Mouse (Mus musculus): ENCODE measurements around the gene Slbp.

Slbp gene

GRCm38 (mm10) chr5:33651921-33652782 is at the start of gene Slbp:
Gene Slbp (minus strand): TSS chr5:33652574.
- DNase-seq (ENCODE audit: low spot score in 2 of 2), result peak; percentile 95 to 97

GRCm38 (mm10) chr5:33701832-33702231 is 49.5 kb upstream of the Slbp start:
- no peak for DNase-seq (ENCODE audit: low spot score in 2 of 2)

GRCm38 (mm10) chr5:33700010-33700409 is 47.6 kb upstream of the Slbp start:
- DNase-seq (ENCODE audit: low spot score in 2 of 2), result no peak

GRCm38 (mm10) chr5:33698669-33699068 is 46.3 kb upstream of the Slbp start:
- no peak for DNase-seq (ENCODE audit: low spot score in 2 of 2)

- peak in 1 of 2 experiments; percentile 40 for DNase-seq (ENCODE audit: low spot score in 2 of 2)
These were observed 45.7 kb upstream of the Slbp start for GRCm38 (mm10) chr5:33697947-33698512.

- DNase-seq (ENCODE audit: low spot score in 2 of 2), result no peak
These were observed 45.2 kb upstream of the Slbp start for GRCm38 (mm10) chr5:33697534-33697933.

- no peak for DNase-seq (ENCODE audit: low spot score in 2 of 2)
These were observed 44.1 kb upstream of the Slbp start for GRCm38 (mm10) chr5:33696430-33696829.

GRCm38 (mm10) chr5:33695718-33696121 is 43.3 kb upstream of the Slbp start:
- DNase-seq (ENCODE audit: low spot score in 2 of 2), result no peak

- DNase-seq (ENCODE audit: low spot score in 2 of 2), result peak in 1 of 2 experiments; percentile 63
These were observed 42.7 kb upstream of the Slbp start for GRCm38 (mm10) chr5:33694848-33695717.

GRCm38 (mm10) chr5:33694461-33694847 is 42.1 kb upstream of the Slbp start:
- DNase-seq (ENCODE audit: low spot score in 2 of 2), result no peak

GRCm38 (mm10) chr5:33692393-33692792 is 40.0 kb upstream of the Slbp start:
- DNase-seq (ENCODE audit: low spot score in 2 of 2), result no peak

GRCm38 (mm10) chr5:33689852-33690645 is 37.7 kb upstream of the Slbp start:
- no peak for DNase-seq (ENCODE audit: low spot score in 2 of 2)

- DNase-seq (ENCODE audit: low spot score in 2 of 2), result no peak
These were observed 37.0 kb upstream of the Slbp start for GRCm38 (mm10) chr5:33689221-33689844.

GRCm38 (mm10) chr5:33688278-33689220 is 36.2 kb upstream of the Slbp start:
- DNase-seq (ENCODE audit: low spot score in 2 of 2), result no peak

- DNase-seq (ENCODE audit: low spot score in 2 of 2), result no peak
These were observed 34.8 kb upstream of the Slbp start for GRCm38 (mm10) chr5:33687142-33687541.

- DNase-seq (ENCODE audit: low spot score in 2 of 2), result no peak
These were observed 32.6 kb upstream of the Slbp start for GRCm38 (mm10) chr5:33684932-33685331.

- peak; percentile 30 to 59 for DNase-seq (ENCODE audit: low spot score in 2 of 2)
These were observed 31.7 kb upstream of the Slbp start for GRCm38 (mm10) chr5:33683897-33684652.

GRCm38 (mm10) chr5:33682963-33683362 is 30.6 kb upstream of the Slbp start:
- DNase-seq (ENCODE audit: low spot score in 2 of 2), result no peak
